In genomic region chr10:7391935-7392930, GRCm38 (mm10) we compare ENCODE assay signal across 8 mouse cellular contexts.
DNase-seq lines count a peak whose midpoint lies in the region; ATAC-seq and TF ChIP-seq lines count a peak whose summit lies in the region.

No protein-coding gene starts in this region.

- no peak overlapping the region for H3K27ac ChIP-seq in heart, adult 2 months
- no peak overlapping the region for H3K27ac ChIP-seq in forebrain, embryonic 11.5 days (ENCODE audit: low read depth, low read length)
- H3K27ac ChIP-seq in intestine, embryonic 14.5 days (ENCODE audit: low read depth) = no peak overlapping the region
- no peak overlapping the region for H3K27ac ChIP-seq in midbrain, embryonic 10.5 days (replicated peaks)

- TF ChIP-seq CTCF in heart, adult 2 months (IDR thresholded peaks at IDR 0.05) = no peak

- no peak overlapping the region for H3K9ac ChIP-seq in heart, adult 2 months (ENCODE audit: low read depth, low read length)
- peak overlapping the region; percentile 20; the same call in 1 of the 2 replicates for H3K9ac ChIP-seq in forebrain, embryonic 11.5 days (ENCODE audit: low read length)
- H3K9ac ChIP-seq in intestine, embryonic 14.5 days (ENCODE audit: low read length) = peak overlapping the region; percentile 22; the same call in 1 of the 2 replicates

- peak overlapping the region; percentile 45 for H3K4me3 ChIP-seq in heart, adult 2 months
- H3K4me3 ChIP-seq in forebrain, embryonic 11.5 days (ENCODE audit: low read depth, low read length) = peak overlapping the region; percentile 53
- peak overlapping the region; percentile 62 for H3K4me3 ChIP-seq in intestine, embryonic 14.5 days (ENCODE audit: low read depth, low read length)
- H3K4me3 ChIP-seq in midbrain, embryonic 10.5 days = peak overlapping the region; percentile 68

- H3K79me2 ChIP-seq in heart, adult 2 months (replicated peaks; ENCODE audit: control insufficient read depth, insufficient read depth, low read length) = no peaks in the 10 kb centered on the region

- under 1% methylated on average over 73 of the region's 73 CpGs for WGBS in heart, adult 2 months
- WGBS in forebrain, embryonic 11.5 days = under 1% methylated on average over 70 of the region's 73 CpGs
- under 1% methylated on average over 73 of the region's 73 CpGs for WGBS in intestine, embryonic 14.5 days
- WGBS in midbrain, embryonic 10.5 days = under 1% methylated on average over 73 of the region's 73 CpGs

- H3K4me2 ChIP-seq in forebrain, embryonic 11.5 days (ENCODE audit: low read depth, low read length, severe bottlenecking) = peak overlapping the region; percentile 96
- H3K4me2 ChIP-seq in intestine, embryonic 14.5 days (ENCODE audit: low read length) = peak overlapping the region; percentile 99

- H3K27me3 ChIP-seq in heart, adult 2 months (ENCODE audit: control insufficient read depth, insufficient read depth, low read length) = peaks cover 7% of the 10 kb centered on the region
- peaks cover 23% of the 10 kb centered on the region for H3K27me3 ChIP-seq in forebrain, embryonic 11.5 days (ENCODE audit: control insufficient read depth, insufficient read depth, low read length)
- peaks cover 25% of the 10 kb centered on the region for H3K27me3 ChIP-seq in intestine, embryonic 14.5 days (replicated peaks; ENCODE audit: control insufficient read depth, insufficient read depth, low read length)
- peaks cover 54% of the 10 kb centered on the region for H3K27me3 ChIP-seq in midbrain, embryonic 10.5 days (ENCODE audit: low read depth, poor library complexity, severe bottlenecking)

- intact Hi-C loops in heart, adult 2 months (cut with DNase I) = no loop called here
- intact Hi-C loops in heart, postnatal 25 days (cut with DNase I) = no loop called here

- no peaks in the 10 kb centered on the region for H3K36me3 ChIP-seq in heart, adult 2 months (ENCODE audit: control insufficient read depth, insufficient read depth, low read length)
- no peaks in the 10 kb centered on the region for H3K36me3 ChIP-seq in forebrain, embryonic 11.5 days (ENCODE audit: control insufficient read depth, insufficient read depth, low read length)
- no peaks in the 10 kb centered on the region for H3K36me3 ChIP-seq in intestine, embryonic 14.5 days (ENCODE audit: control insufficient read depth, insufficient read depth, low read length)
- H3K36me3 ChIP-seq in midbrain, embryonic 10.5 days = no peaks in the 10 kb centered on the region

- H3K4me1 ChIP-seq in heart, adult 2 months (ENCODE audit: control insufficient read depth, insufficient read depth, low read length) = no peaks in the 10 kb centered on the region
- H3K4me1 ChIP-seq in forebrain, embryonic 11.5 days (replicated peaks; ENCODE audit: control insufficient read depth, insufficient read depth, low read length) = peaks cover 4% of the 10 kb centered on the region; the same call in 1 of the 2 replicates
- H3K4me1 ChIP-seq in intestine, embryonic 14.5 days (replicated peaks; ENCODE audit: control insufficient read depth, insufficient read depth, low read length) = peaks cover 5% of the 10 kb centered on the region; the same call in 1 of the 2 replicates
- peaks cover 28% of the 10 kb centered on the region for H3K4me1 ChIP-seq in midbrain, embryonic 10.5 days

- no peak for TF ChIP-seq POLR2A in heart, adult 2 months (IDR thresholded peaks at IDR 0.05; ENCODE audit: insufficient read depth, low read depth, low read length)

- H3K9me3 ChIP-seq in forebrain, embryonic 11.5 days (ENCODE audit: control insufficient read depth, low read length) = no peaks in the 10 kb centered on the region
- H3K9me3 ChIP-seq in intestine, embryonic 14.5 days (ENCODE audit: control insufficient read depth, low read length) = no peaks in the 10 kb centered on the region
- peaks cover 13% of the 10 kb centered on the region; the same call in 1 of the 2 replicates for H3K9me3 ChIP-seq in midbrain, embryonic 10.5 days (replicated peaks)

- TF ChIP-seq EP300 in heart, adult 2 months (IDR thresholded peaks at IDR 0.05; ENCODE audit: insufficient read depth, low read depth, low read length) = no peak

- ATAC-seq in forebrain, embryonic 11.5 days (replicated peaks; ENCODE audit: low FRiP score) = peak; percentile 63
- peak; percentile 61 for ATAC-seq in intestine, embryonic 14.5 days (replicated peaks; ENCODE audit: low FRiP score, low TSS enrichment, low read depth)

- peak in 1 of 2 experiments; percentile 21 for DNase-seq in heart, adult 2 months
- DNase-seq in heart, postnatal 25 days (ENCODE audit: low spot score) = no peak
- DNase-seq in R1 (ENCODE audit: low read depth, low spot score) = peak; percentile 62
- peak; percentile 66 for DNase-seq in forebrain, embryonic 11.5 days (ENCODE audit: low spot score)
- peak; percentile 75 for DNase-seq in intestine, embryonic 14.5 days (ENCODE audit: low spot score)
- DNase-seq in midbrain, embryonic 10.5 days (ENCODE audit: low spot score) = peak; percentile 59
- peak; percentile 57 for DNase-seq in thymus, postnatal 4 days
- no peak for DNase-seq in c-Kit-positive CD71-positive TER-119-positive erythroid progenitor cells, embryonic 14.5 days (ENCODE audit: low spot score)

Comparison
In these comparisons a context has a peak if more than half of its experiments do, and no peak if none do; other contexts are left out.
1. DNase-seq: peak in R1 (single experiment), forebrain, embryonic 11.5 days (single experiment), intestine, embryonic 14.5 days (single experiment), midbrain, embryonic 10.5 days (single experiment) and thymus, postnatal 4 days (single experiment); none in heart, postnatal 25 days (single experiment) and c-Kit-positive CD71-positive TER-119-positive erythroid progenitor cells, embryonic 14.5 days (single experiment).
2. Peak in every context shown above with its lines, with median percentiles within 50 percentile points of each other: H3K4me3 ChIP-seq.